Mouse (Mus musculus) hindbrain, embryonic 14.5 days (tissue): ENCODE results near the gene Nsrp1. TPM values are rescaled to one million over a fixed set of nuclear protein-coding genes. Genes with fewer than 3 reads are reported as not detected.
"Not testable (repeated sequence)": the region's sequence is repeated elsewhere in the genome, so short reads cannot be mapped to it uniquely, and the experiment has no call there.

Experiments used
- ATAC-seq: fragments of 200-750 bp; cut with Nextera tagmentation; 2 replicates; pipeline ENCODE4 v1.8.0; 2017; ENCODE audit warnings: moderate number of reproducible peaks, mild to moderate bottlenecking, moderate TSS enrichment, moderate library complexity; ENCODE audit not compliant: low FRiP score
- DNase-seq: peaks from one replicate; pipeline ENCODE4 v3.0.0-alpha.2; 2015; ENCODE audit warnings: low spot score
- H3K27ac ChIP-seq: fragments of 300-500 bp; sonication (generic); 2 replicates; pipeline ENCODE4 v1.5.1; 2014; ENCODE audit warnings: mild to moderate bottlenecking, moderate library complexity
- H3K27me3 ChIP-seq: fragments of 300-500 bp; sonication (generic); 2 replicates; pipeline ENCODE4 v1.6.1; 2014; ENCODE audit warnings: mild to moderate bottlenecking, low read length, mixed read lengths; ENCODE audit not compliant: control insufficient read depth, insufficient read depth
- H3K36me3 ChIP-seq: fragments of 300-500 bp; sonication (generic); replicated peaks from 2 replicates; pipeline ENCODE4 v1.6.1; 2014; ENCODE audit not compliant: control insufficient read depth, insufficient read depth
- H3K4me1 ChIP-seq: fragments of 300-500 bp; sonication (generic); replicated peaks from 2 replicates; pipeline ENCODE4 v1.6.1; 2014; ENCODE audit warnings: antibody characterized with exemption, low read length, mixed read lengths; ENCODE audit not compliant: control insufficient read depth, insufficient read depth
- H3K4me2 ChIP-seq: fragments of 300-500 bp; sonication (generic); replicated peaks from 2 replicates; pipeline ENCODE4 v1.6.1; 2014; ENCODE audit warnings: mild to moderate bottlenecking, moderate library complexity
- H3K4me3 ChIP-seq: fragments of 300-500 bp; sonication (generic); replicated peaks from 2 replicates; pipeline ENCODE4 v1.5.1; 2014; ENCODE audit warnings: mild to moderate bottlenecking, low read length
- H3K9ac ChIP-seq: fragments of 300-500 bp; sonication (generic); 2 replicates; pipeline ENCODE4 v1.6.1; 2014
- H3K9me3 ChIP-seq: fragments of 300-500 bp; sonication (generic); 2 replicates; pipeline ENCODE4 v1.6.1; 2016; ENCODE audit warnings: low read length; ENCODE audit not compliant: control insufficient read depth
- WGBS: fragments of 180-500 bp; shearing (Covaris S2); extraction: QIAGEN DNeasy Blood & Tissue Kit; methylation state at CpG from one replicate; pipeline ENCODE4 v1.1.7; 2014; 5-methylcytosine and 5-hydroxymethylcytosine counted together
- polyA plus RNA-seq: library from polyadenylated mRNA; unstranded; fragments of >200 nt; fragmentation: Nextera tagmentation; extraction: Ambion mirVana; gene quantifications from 2 replicates; pipeline ENCODE4 v1.2.1, GENCODE M21; 2014

The Nsrp1 gene
- polyA plus RNA-seq = 35.2 and 45.6 TPM in 2 replicates

- Histone ChIP-seq H3K27ac (peak within 1 kb of the TSS; percentile 90), H3K9me3 (no peaks in the 10 kb centered on the region), H3K9ac (peak within 1 kb of the TSS; percentile 70), H3K4me1 (no peaks in the 10 kb centered on the region; the same call in 1 of the 2 replicates), H3K27me3 (0 out of 2 replicates have a peak, but pooled peaks cover 3% of the 10 kb centered on the region), H3K4me3 (peak within 1 kb of the TSS; percentile 64), H3K4me2 (peak within 1 kb of the TSS; percentile 67), H3K36me3 (peaks cover 28% of the 10 kb centered on the region)
- peak; percentile 97 for ATAC-seq
- 4% methylated on average over 48 of the region's 48 CpGs for WGBS
- peak; percentile 97 for DNase-seq
Observed at GRCm38 (mm10) chr11:77078273-77079134, at the start of gene Nsrp1. Gene Nsrp1, minus strand, starts transcription at chr11:77078435.

DNA sequence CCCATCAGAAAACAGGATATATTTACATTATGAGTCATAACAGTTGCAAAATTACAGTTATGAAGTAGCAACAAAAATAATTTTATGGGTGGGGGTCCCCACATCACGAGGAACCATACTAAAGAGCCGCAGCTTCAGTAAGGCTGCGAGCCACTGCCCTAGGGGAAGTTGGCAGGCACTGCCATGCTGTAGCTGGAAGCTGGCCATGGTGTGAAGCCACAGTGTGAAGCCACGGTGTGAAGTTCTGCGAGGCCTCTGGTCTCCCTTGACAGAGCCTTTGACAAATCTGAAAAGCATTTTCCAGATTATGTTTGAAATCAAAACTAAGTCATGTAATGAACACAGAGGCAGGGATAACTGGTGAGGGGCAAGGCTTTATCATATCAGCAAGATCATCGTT, 32.9 kb upstream of the Nsrp1 start:
- WGBS = 81% methylated on average over 6 of the region's 6 CpGs
- H3K4me1 ChIP-seq = no peaks in the 10 kb centered on the region

GRCm38 (mm10) chr11:77108442-77108841, 30.2 kb upstream of the Nsrp1 start:
- 90% methylated on average over 6 of the region's 6 CpGs for WGBS
- Histone ChIP-seq H3K4me3 (no peak overlapping the region), H3K4me1 (no peaks in the 10 kb centered on the region), H3K27me3 (no peaks in the 10 kb centered on the region), H3K9me3 (no peaks in the 10 kb centered on the region), H3K9ac (no peak overlapping the region), H3K4me2 (no peak overlapping the region), H3K36me3 (no peaks in the 10 kb centered on the region), H3K27ac (no peak overlapping the region)
- DNase-seq (no peak), ATAC-seq (no peak)

More for the DNA sequence above, 32.9 kb upstream of the Nsrp1 start:
- DNase-seq = no peak
- Histone ChIP-seq H3K4me2 (no peak overlapping the region), H3K9me3 (no peaks in the 10 kb centered on the region), H3K27ac (no peak overlapping the region), H3K27me3 (no peaks in the 10 kb centered on the region), H3K36me3 (no peaks in the 10 kb centered on the region), H3K4me3 (no peak overlapping the region), H3K9ac (no peak overlapping the region)
- no peak for ATAC-seq

DNA sequence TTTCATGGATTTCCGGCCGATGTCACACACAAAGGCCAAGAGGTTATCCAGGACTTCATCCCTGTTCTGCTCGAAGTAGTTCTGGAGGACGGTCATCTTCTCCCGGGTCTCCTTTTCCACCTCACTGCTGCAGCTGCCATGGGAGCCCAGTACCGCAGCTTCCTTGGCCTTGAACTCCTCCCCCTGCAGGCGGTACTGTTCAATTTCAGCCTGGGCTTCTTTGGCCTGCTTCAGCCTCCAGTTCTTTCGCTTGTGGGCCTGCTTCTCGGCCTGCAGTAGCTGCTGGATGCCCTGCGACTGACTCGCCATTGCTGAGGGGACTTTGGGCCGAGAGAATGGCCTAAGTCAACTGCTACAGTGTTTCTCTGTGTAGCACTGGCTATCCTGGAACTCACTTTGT, 29.6 kb upstream of the Nsrp1 start:
- not testable (repeated sequence) for ATAC-seq, H3K36me3 ChIP-seq
- WGBS = 83% methylated on average over 12 of the region's 12 CpGs

GRCm38 (mm10) chr11:77106961-77107360, 28.7 kb upstream of the Nsrp1 start:
- Histone ChIP-seq H3K9me3 (no peaks in the 10 kb centered on the region), H3K4me2 (no peak overlapping the region), H3K36me3 (no peaks in the 10 kb centered on the region), H3K27me3 (no peaks in the 10 kb centered on the region), H3K9ac (no peak overlapping the region), H3K27ac (no peak overlapping the region), H3K4me1 (no peaks in the 10 kb centered on the region), H3K4me3 (no peak overlapping the region)
- ATAC-seq (no peak), DNase-seq (no peak)
- WGBS = 95% methylated on average over 6 of the region's 6 CpGs

More for the DNA sequence above, 29.6 kb upstream of the Nsrp1 start:
- not testable (repeated sequence) for DNase-seq, H3K4me1 ChIP-seq, H3K27ac ChIP-seq, H3K4me3 ChIP-seq, H3K27me3 ChIP-seq, H3K9me3 ChIP-seq, H3K4me2 ChIP-seq, H3K9ac ChIP-seq

DNA sequence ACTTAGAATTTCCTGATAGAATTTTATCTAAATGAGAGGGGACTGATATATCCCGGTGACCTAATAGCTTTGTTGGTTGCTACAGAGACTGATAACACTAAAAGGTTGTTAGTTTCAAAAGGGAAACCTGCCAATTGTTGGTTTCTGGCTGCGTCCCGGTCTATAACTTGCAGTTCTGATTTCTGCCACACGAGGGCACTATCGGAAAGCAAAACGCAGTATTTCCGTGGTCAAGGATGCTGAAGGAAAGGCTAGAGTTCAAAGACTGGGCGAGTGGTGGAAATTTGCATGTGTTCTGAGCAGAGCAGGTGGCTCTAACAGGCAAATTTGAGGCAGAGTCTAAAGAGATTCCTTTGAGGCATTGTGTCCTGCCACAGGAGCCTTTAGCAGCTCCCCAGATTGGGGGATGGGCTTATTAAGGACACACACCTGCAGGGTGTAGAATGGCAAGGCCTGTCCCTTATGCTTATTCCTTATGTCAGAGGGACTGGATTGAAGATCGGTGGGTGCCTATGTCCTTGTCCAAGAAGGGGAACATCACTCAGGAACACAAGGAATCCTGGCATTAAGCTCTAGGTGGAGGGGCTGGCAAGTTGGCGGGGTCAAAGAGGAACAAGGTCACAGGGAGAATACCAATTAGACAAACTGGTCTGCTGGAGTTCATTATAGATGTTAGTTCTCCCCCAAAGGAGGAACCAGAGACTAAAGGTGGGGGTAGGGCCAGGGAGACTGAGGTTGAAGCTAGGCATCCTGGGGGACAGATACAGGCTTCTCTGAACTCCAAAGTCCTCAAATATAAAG, 22.1 kb upstream of the Nsrp1 start:
- Histone ChIP-seq H3K27ac (no peak overlapping the region), H3K9me3 (no peaks in the 10 kb centered on the region), H3K4me3 (no peak overlapping the region), H3K4me2 (no peak overlapping the region), H3K27me3 (0 out of 2 replicates have a peak, but pooled peaks cover 5% of the 10 kb centered on the region), H3K36me3 (no peaks in the 10 kb centered on the region), H3K9ac (no peak overlapping the region), H3K4me1 (no peaks in the 10 kb centered on the region)
- ATAC-seq (0 out of 2 replicates have a peak, but pooled peaks have one; percentile 14), DNase-seq (peak; percentile 93)
- 17% methylated on average over 10 of the region's 10 CpGs for WGBS

DNA sequence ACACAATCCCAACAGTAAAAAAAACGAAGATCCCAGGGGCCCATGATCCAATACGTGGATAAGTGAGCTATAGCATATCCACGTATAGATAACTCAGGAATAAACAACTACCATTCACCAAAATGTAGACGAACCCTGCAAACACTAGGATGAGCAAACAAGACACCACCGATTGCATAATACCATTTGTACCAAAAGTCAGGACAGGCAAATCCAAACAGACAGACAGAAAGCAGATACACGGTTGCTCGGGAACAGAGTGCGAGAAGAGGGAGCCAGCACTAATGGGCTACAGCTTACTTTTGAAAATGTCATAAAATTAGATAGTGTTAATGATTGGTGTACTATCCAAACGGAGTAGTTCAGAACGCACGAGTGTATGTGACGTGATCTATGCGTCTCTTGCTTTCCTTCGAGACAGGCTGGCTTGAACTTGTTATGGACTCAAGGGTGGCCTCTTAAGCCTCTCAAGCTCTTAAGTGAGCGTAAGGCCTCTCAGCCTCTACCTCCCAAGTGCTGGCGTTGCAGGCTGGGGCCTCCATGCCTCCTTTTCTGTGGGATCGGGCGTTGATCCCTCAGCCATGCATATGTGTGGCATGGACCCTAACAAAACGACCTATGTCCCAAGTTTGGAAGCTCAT, 20.2 kb upstream of the Nsrp1 start:
- WGBS = 83% methylated on average over 19 of the region's 19 CpGs
- 0 out of 2 replicates have a peak, but pooled peaks cover 5% of the 10 kb centered on the region for H3K27me3 ChIP-seq
- no peak overlapping the region for H3K9ac ChIP-seq
- no peak overlapping the region for H3K27ac ChIP-seq
- ATAC-seq (no peak), DNase-seq (no peak)
- no peaks in the 10 kb centered on the region for H3K9me3 ChIP-seq
- H3K4me3 ChIP-seq = no peak overlapping the region
- no peak overlapping the region for H3K4me2 ChIP-seq
- H3K4me1 ChIP-seq = no peaks in the 10 kb centered on the region
- no peaks in the 10 kb centered on the region for H3K36me3 ChIP-seq

DNA sequence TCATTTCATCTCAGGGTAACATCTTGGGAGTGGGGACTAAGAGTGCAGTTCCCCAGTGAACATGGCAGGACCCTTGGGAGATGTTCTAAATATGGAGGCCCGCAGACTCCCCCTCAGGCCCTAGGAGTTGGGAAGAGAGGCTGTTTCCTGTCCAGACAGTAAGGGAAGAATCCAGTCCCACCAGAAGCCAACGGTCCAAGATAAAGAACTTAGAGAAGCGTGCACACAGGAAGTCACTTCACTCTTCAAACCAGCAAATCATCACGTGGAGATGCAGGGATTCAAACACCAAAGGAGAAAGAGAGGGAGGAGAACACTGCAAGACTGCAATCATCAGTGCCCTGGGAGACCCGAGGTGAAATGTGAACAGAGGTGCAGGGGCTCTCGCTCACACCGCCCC, 18.8 kb upstream of the Nsrp1 start:
- no peak overlapping the region for H3K4me3 ChIP-seq
- WGBS = 70% methylated on average over 7 of the region's 7 CpGs
- H3K27ac ChIP-seq = no peak overlapping the region
- no peaks in the 10 kb centered on the region for H3K36me3 ChIP-seq
- 0 out of 2 replicates have a peak, but pooled peaks cover 5% of the 10 kb centered on the region for H3K27me3 ChIP-seq
- no peaks in the 10 kb centered on the region for H3K9me3 ChIP-seq
- 0 out of 2 replicates have a peak, but pooled peaks cover 4% of the 10 kb centered on the region for H3K4me1 ChIP-seq
- H3K4me2 ChIP-seq = no peak overlapping the region
- H3K9ac ChIP-seq = no peak overlapping the region
- ATAC-seq (no peak), DNase-seq (no peak)

GRCm38 (mm10) chr11:77096581-77096980, 18.3 kb upstream of the Nsrp1 start:
- Histone ChIP-seq H3K27me3 (0 out of 2 replicates have a peak, but pooled peaks cover 5% of the 10 kb centered on the region), H3K9ac (no peak overlapping the region), H3K4me1 (0 out of 2 replicates have a peak, but pooled peaks cover 4% of the 10 kb centered on the region), H3K4me2 (no peak overlapping the region), H3K4me3 (no peak overlapping the region), H3K36me3 (no peaks in the 10 kb centered on the region), H3K27ac (no peak overlapping the region), H3K9me3 (no peaks in the 10 kb centered on the region)
- 76% methylated on average over 3 of the region's 3 CpGs for WGBS
- DNase-seq (no peak), ATAC-seq (no peak)
